Mouse (Mus musculus) kidney, embryonic 16.5 days (tissue): Measurements from ENCODE around the gene Ccdc92b. TPM values are rescaled to one million over a fixed set of nuclear protein-coding genes. Genes with fewer than 3 reads are reported as not detected.

Source experiments
- ATAC-seq: fragments of 200-750 bp; cut with Nextera tagmentation; 2 replicates; pipeline ENCODE4 v1.8.0; 2017; ENCODE audit warnings: moderate TSS enrichment; ENCODE audit not compliant: low FRiP score, low TSS enrichment
- H3K27ac ChIP-seq: fragments of 300-500 bp; sonication (generic); 2 replicates; pipeline ENCODE4 v1.5.1; 2014; ENCODE audit warnings: low read length
- H3K27me3 ChIP-seq: fragments of 300-500 bp; sonication (generic); 2 replicates; pipeline ENCODE4 v1.6.1; 2014; ENCODE audit warnings: low read length, control low read depth, mixed read lengths; ENCODE audit not compliant: insufficient read depth
- H3K36me3 ChIP-seq: fragments of 300-500 bp; sonication (generic); 2 replicates; pipeline ENCODE4 v1.6.1; 2014; ENCODE audit warnings: low read length, control low read depth, mixed read lengths; ENCODE audit not compliant: insufficient read depth
- H3K4me1 ChIP-seq: fragments of 300-500 bp; sonication (generic); 2 replicates; pipeline ENCODE4 v1.6.1; 2014; ENCODE audit warnings: low read length, control low read depth, mixed read lengths; ENCODE audit not compliant: insufficient read depth
- H3K4me2 ChIP-seq: fragments of 300-500 bp; sonication (generic); replicated peaks from 2 replicates; pipeline ENCODE4 v1.6.1; 2014; ENCODE audit warnings: low read depth, low read length
- H3K4me3 ChIP-seq: fragments of 300-500 bp; sonication (generic); 2 replicates; pipeline ENCODE4 v1.5.1; 2014; ENCODE audit warnings: mild to moderate bottlenecking, low read length
- H3K9ac ChIP-seq: fragments of 300-500 bp; sonication (generic); replicated peaks from 2 replicates; pipeline ENCODE4 v1.6.1; 2014; ENCODE audit warnings: low read length
- H3K9me3 ChIP-seq: fragments of 300-500 bp; sonication (generic); 2 replicates; pipeline ENCODE4 v1.6.1; 2016; ENCODE audit warnings: low read length, control low read depth
- WGBS: fragments of 180-500 bp; shearing (Covaris S2); extraction: QIAGEN DNeasy Blood & Tissue Kit; methylation state at CpG from one replicate; pipeline ENCODE4 v1.1.7; 2014; 5-methylcytosine and 5-hydroxymethylcytosine counted together
- polyA plus RNA-seq: library from polyadenylated mRNA; unstranded; fragments of >200 nt; fragmentation: Nextera tagmentation; extraction: Ambion mirVana; gene quantifications from 2 replicates; pipeline ENCODE4 v1.2.1, GENCODE M21; 2015

Gene Ccdc92b
- polyA plus RNA-seq, 1 experiment from 2014 or later = 0.17 TPM

- Histone ChIP-seq H3K4me3 (no peak overlapping the region), H3K27me3 (peaks cover 45% of the 10 kb centered on the region), H3K9ac (no peak overlapping the region), H3K27ac (no peak overlapping the region), H3K4me1 (peaks cover 10% of the 10 kb centered on the region), H3K4me2 (no peak overlapping the region), H3K36me3 (no peaks in the 10 kb centered on the region), H3K9me3 (no peaks in the 10 kb centered on the region)
- WGBS = 9% methylated on average over 5 of the region's 5 CpGs
- ATAC-seq = no peak
These were observed 9.3 kb upstream of the Ccdc92b start for GRCm38 (mm10) chr11:74610068-74610467.

GRCm38 (mm10) chr11:74610545-74611176, 8.7 kb upstream of the Ccdc92b start, which contains the start of gene Rap1gap2:
Rap1gap2 (minus strand) TSS chr11:74610915.
- H3K4me3 ChIP-seq = peak within 1 kb of the TSS; percentile 36
- H3K36me3 ChIP-seq = no peaks in the 10 kb centered on the region
- 0 out of 2 replicates have a peak within 1 kb of the TSS, but pooled peaks have one; percentile 6 for H3K9ac ChIP-seq
- peaks cover 45% of the 10 kb centered on the region for H3K27me3 ChIP-seq
- H3K27ac ChIP-seq = no peak within 1 kb of the TSS
- no peaks in the 10 kb centered on the region for H3K9me3 ChIP-seq
- H3K4me1 ChIP-seq = peaks cover 10% of the 10 kb centered on the region
- ATAC-seq = peak; percentile 42; the same call in 1 of the 2 replicates
- peak within 1 kb of the TSS; percentile 55 for H3K4me2 ChIP-seq
- 2% methylated on average over 50 of the region's 50 CpGs for WGBS

- WGBS = 9% methylated on average over 7 of the region's 7 CpGs
- H3K9me3 ChIP-seq = no peaks in the 10 kb centered on the region
- ATAC-seq = no peak
- H3K9ac ChIP-seq = no peak overlapping the region
- H3K4me1 ChIP-seq = peaks cover 10% of the 10 kb centered on the region
- no peak overlapping the region; the same call in 1 of the 2 replicates for H3K4me3 ChIP-seq
- no peak overlapping the region for H3K27ac ChIP-seq
- no peaks in the 10 kb centered on the region for H3K36me3 ChIP-seq
- peaks cover 45% of the 10 kb centered on the region for H3K27me3 ChIP-seq
- no peak overlapping the region for H3K4me2 ChIP-seq
These were observed 8.0 kb upstream of the Ccdc92b start for GRCm38 (mm10) chr11:74611437-74611836.

GRCm38 (mm10) chr11:74613428-74613827, 6.0 kb upstream of the Ccdc92b start:
- no peak overlapping the region for H3K4me2 ChIP-seq
- no peaks in the 10 kb centered on the region for H3K9me3 ChIP-seq
- WGBS = 65% methylated on average over 4 of the region's 4 CpGs
- H3K27ac ChIP-seq = no peak overlapping the region
- no peak overlapping the region for H3K9ac ChIP-seq
- no peak overlapping the region for H3K4me3 ChIP-seq
- ATAC-seq = no peak
- H3K27me3 ChIP-seq = peaks cover 54% of the 10 kb centered on the region
- H3K4me1 ChIP-seq = peaks cover 10% of the 10 kb centered on the region
- H3K36me3 ChIP-seq = no peaks in the 10 kb centered on the region

GRCm38 (mm10) chr11:74615571-74615970, 3.8 kb upstream of the Ccdc92b start:
- H3K4me2 ChIP-seq = no peak overlapping the region
- no peak for ATAC-seq
- peaks cover 54% of the 10 kb centered on the region for H3K27me3 ChIP-seq
- WGBS = 54% methylated on average over 5 of the region's 5 CpGs
- peaks cover 13% of the 10 kb centered on the region for H3K4me1 ChIP-seq
- no peaks in the 10 kb centered on the region for H3K36me3 ChIP-seq
- H3K9me3 ChIP-seq = no peaks in the 10 kb centered on the region
- no peak overlapping the region for H3K4me3 ChIP-seq
- no peak overlapping the region for H3K9ac ChIP-seq
- no peak overlapping the region for H3K27ac ChIP-seq

GRCm38 (mm10) chr11:74619956-74620300, 523 bp downstream of the Ccdc92b start:
- H3K4me2 ChIP-seq = peak overlapping the region; percentile 51; the same call in 1 of the 2 replicates
- WGBS = 3% methylated on average over 16 of the region's 16 CpGs
- no peak overlapping the region for H3K27ac ChIP-seq
- peak overlapping the region; percentile 33 for H3K4me3 ChIP-seq
- no peaks in the 10 kb centered on the region for H3K36me3 ChIP-seq
- peaks cover 39% of the 10 kb centered on the region for H3K27me3 ChIP-seq
- ATAC-seq = 0 out of 2 replicates have a peak, but pooled peaks have one; percentile 15
- no peak overlapping the region for H3K9ac ChIP-seq
- peaks cover 5% of the 10 kb centered on the region; the same call in 1 of the 2 replicates for H3K4me1 ChIP-seq
- H3K9me3 ChIP-seq = no peaks in the 10 kb centered on the region

- Histone ChIP-seq H3K36me3 (no peaks in the 10 kb centered on the region), H3K4me2 (no peak overlapping the region), H3K9ac (no peak overlapping the region), H3K27me3 (peaks cover 36% of the 10 kb centered on the region), H3K4me1 (peaks cover 5% of the 10 kb centered on the region; the same call in 1 of the 2 replicates), H3K4me3 (no peak overlapping the region), H3K27ac (no peak overlapping the region), H3K9me3 (no peaks in the 10 kb centered on the region)
- 73% methylated on average over 8 of the region's 8 CpGs for WGBS
- no peak for ATAC-seq
These were observed 2.7 kb downstream of the Ccdc92b start for GRCm38 (mm10) chr11:74621974-74622669.

GRCm38 (mm10) chr11:74623693-74624092, 4.3 kb downstream of the Ccdc92b start:
- Histone ChIP-seq H3K9ac (no peak overlapping the region), H3K27me3 (peaks cover 28% of the 10 kb centered on the region), H3K4me2 (no peak overlapping the region), H3K36me3 (no peaks in the 10 kb centered on the region), H3K27ac (no peak overlapping the region), H3K4me3 (no peak overlapping the region), H3K4me1 (peaks cover 5% of the 10 kb centered on the region; the same call in 1 of the 2 replicates), H3K9me3 (no peaks in the 10 kb centered on the region)
- WGBS = 67% methylated on average over 6 of the region's 6 CpGs
- no peak for ATAC-seq

GRCm38 (mm10) chr11:74625333-74625732, 5.9 kb downstream of the Ccdc92b start:
- ATAC-seq = no peak
- H3K27ac ChIP-seq = no peak overlapping the region
- H3K9me3 ChIP-seq = no peaks in the 10 kb centered on the region
- H3K27me3 ChIP-seq = peaks cover 17% of the 10 kb centered on the region
- H3K4me2 ChIP-seq = no peak overlapping the region
- no peaks in the 10 kb centered on the region for H3K4me1 ChIP-seq
- no peaks in the 10 kb centered on the region for H3K36me3 ChIP-seq
- no peak overlapping the region for H3K4me3 ChIP-seq
- no peak overlapping the region for H3K9ac ChIP-seq

GRCm38 (mm10) chr11:74627481-74627880, 8.1 kb downstream of the Ccdc92b start:
- Histone ChIP-seq H3K9ac (no peak overlapping the region), H3K9me3 (no peaks in the 10 kb centered on the region), H3K4me3 (no peak overlapping the region), H3K27ac (no peak overlapping the region), H3K27me3 (no peaks in the 10 kb centered on the region), H3K4me1 (no peaks in the 10 kb centered on the region), H3K4me2 (no peak overlapping the region), H3K36me3 (no peaks in the 10 kb centered on the region)
- ATAC-seq = no peak
- 55% methylated on average over 3 of the region's 3 CpGs for WGBS
